Mouse (Mus musculus): ENCODE data around the gene Sash1.
"Not testable (repeated sequence)": the region's sequence is repeated elsewhere in the genome, so short reads cannot be mapped to it uniquely, and the experiment has no call there.

Sash1 gene

GRCm38 (mm10) chr10:8756604-8757354, 129.1 kb downstream of the Sash1 start:
- no peak for DNase-seq (ENCODE audit: low read depth, low spot score)

GRCm38 (mm10) chr10:8753377-8753776, 132.5 kb downstream of the Sash1 start:
- no peak for DNase-seq (ENCODE audit: low read depth, low spot score)

GRCm38 (mm10) chr10:8752436-8752835, 133.4 kb downstream of the Sash1 start:
- DNase-seq (ENCODE audit: low read depth, low spot score): no peak

GRCm38 (mm10) chr10:8749537-8749936, 136.3 kb downstream of the Sash1 start:
- no peak for DNase-seq (ENCODE audit: low read depth, low spot score)

- no peak for DNase-seq (ENCODE audit: low read depth, low spot score)
Measured at GRCm38 (mm10) chr10:8747450-8748212, 138.2 kb downstream of the Sash1 start.

GRCm38 (mm10) chr10:8746082-8746696, 139.7 kb downstream of the Sash1 start:
- DNase-seq (ENCODE audit: low read depth, low spot score): no peak

GRCm38 (mm10) chr10:8742872-8743271, 143.0 kb downstream of the Sash1 start:
- DNase-seq (ENCODE audit: low read depth, low spot score): no peak

GRCm38 (mm10) chr10:8741505-8741904, 144.4 kb downstream of the Sash1 start:
- no peak for DNase-seq (ENCODE audit: low read depth, low spot score)

GRCm38 (mm10) chr10:8740797-8741196, 145.1 kb downstream of the Sash1 start:
- no peak for DNase-seq (ENCODE audit: low read depth, low spot score)

GRCm38 (mm10) chr10:8729387-8730337, 156.2 kb downstream of the Sash1 start:
- no peak for DNase-seq (ENCODE audit: low read depth, low spot score)

- DNase-seq (ENCODE audit: low read depth, low spot score): no peak
Measured at GRCm38 (mm10) chr10:8719345-8719744, 166.5 kb downstream of the Sash1 start.

GRCm38 (mm10) chr10:8718831-8719230, 167.0 kb downstream of the Sash1 start:
- DNase-seq (ENCODE audit: low read depth, low spot score): no peak

GRCm38 (mm10) chr10:8717171-8717570, 168.7 kb downstream of the Sash1 start:
- DNase-seq (ENCODE audit: low read depth, low spot score): no peak

- DNase-seq (ENCODE audit: low read depth, low spot score): peak; percentile 40
Measured at GRCm38 (mm10) chr10:8715679-8716284, 170.1 kb downstream of the Sash1 start.

GRCm38 (mm10) chr10:8696636-8697035, 189.2 kb downstream of the Sash1 start:
- DNase-seq (ENCODE audit: low read depth, low spot score): not testable (repeated sequence)

GRCm38 (mm10) chr10:8693996-8694500, 191.8 kb downstream of the Sash1 start:
- no peak for DNase-seq (ENCODE audit: low read depth, low spot score)

- no peak for DNase-seq (ENCODE audit: low read depth, low spot score)
Measured at GRCm38 (mm10) chr10:8693561-8693960, 192.3 kb downstream of the Sash1 start.

- no peak for DNase-seq (ENCODE audit: low read depth, low spot score)
Measured at GRCm38 (mm10) chr10:8692531-8692930, 193.3 kb downstream of the Sash1 start.

GRCm38 (mm10) chr10:8686219-8686618, 199.7 kb downstream of the Sash1 start:
- DNase-seq (ENCODE audit: low read depth, low spot score): no peak

GRCm38 (mm10) chr10:8685269-8685668, 200.6 kb downstream of the Sash1 start:
- DNase-seq (ENCODE audit: low read depth, low spot score): no peak

GRCm38 (mm10) chr10:8682900-8683299, 203.0 kb downstream of the Sash1 start:
- peak; percentile 26 for DNase-seq (ENCODE audit: low read depth, low spot score)
